Mouse (Mus musculus) gastrocnemius, postnatal 25 days (tissue): ENCODE measurements around the gene Dmrta2. TPM values are rescaled to one million over a fixed set of nuclear protein-coding genes. Genes with fewer than 3 reads are reported as not detected.

Source experiments
- DNase-seq: peaks from one replicate; pipeline ENCODE4 v3.0.0; 2022
- total RNA-seq, 2 experiments: library from RNA; stranded (reverse); gene quantifications; 1 replicate in 1 of 2; 2 replicates in 1 of 2; pipeline ENCODE4 v1.2.3; 2021

Gene Dmrta2
- total RNA-seq, 2 experiments from 2014 or later: not detected

GRCm38 (mm10) chr4:109979461-109980320 is 1.8 kb downstream of the Dmrta2 start:
- no peak for DNase-seq

- DNase-seq: no peak
Observed at GRCm38 (mm10) chr4:109980321-109981082, 2.6 kb downstream of the Dmrta2 start.

- DNase-seq: no peak
Observed at GRCm38 (mm10) chr4:109981083-109981870, 3.4 kb downstream of the Dmrta2 start.

- DNase-seq: no peak
Observed at GRCm38 (mm10) chr4:109981871-109982680, 4.2 kb downstream of the Dmrta2 start.

GRCm38 (mm10) chr4:109982681-109983265 is 4.9 kb downstream of the Dmrta2 start:
- no peak for DNase-seq

- DNase-seq: no peak
Observed at GRCm38 (mm10) chr4:109983281-109984001, 5.6 kb downstream of the Dmrta2 start.

GRCm38 (mm10) chr4:109984011-109984411 is 6.2 kb downstream of the Dmrta2 start:
- no peak for DNase-seq

GRCm38 (mm10) chr4:109984496-109985423 is 6.9 kb downstream of the Dmrta2 start:
- DNase-seq: no peak

GRCm38 (mm10) chr4:109985424-109986172 is 7.7 kb downstream of the Dmrta2 start:
- DNase-seq: no peak

- no peak for DNase-seq
Observed at GRCm38 (mm10) chr4:109986301-109986700, 8.4 kb downstream of the Dmrta2 start.

GRCm38 (mm10) chr4:109986748-109987355 is 9.0 kb downstream of the Dmrta2 start:
- DNase-seq: no peak

GRCm38 (mm10) chr4:109987560-109988362 is 9.9 kb downstream of the Dmrta2 start:
- DNase-seq: no peak

- DNase-seq: no peak
Observed at GRCm38 (mm10) chr4:109988411-109988810, 10.6 kb downstream of the Dmrta2 start.

- no peak for DNase-seq
Observed at GRCm38 (mm10) chr4:109989213-109989612, 11.4 kb downstream of the Dmrta2 start.

GRCm38 (mm10) chr4:110006044-110006443 is 28.2 kb downstream of the Dmrta2 start:
- DNase-seq: no peak

- no peak for DNase-seq
Observed at GRCm38 (mm10) chr4:110019145-110019544, 41.3 kb downstream of the Dmrta2 start.

- DNase-seq: peak; percentile 35
Observed at GRCm38 (mm10) chr4:110020255-110020654, 42.4 kb downstream of the Dmrta2 start.
